In the genomic region with DNA sequence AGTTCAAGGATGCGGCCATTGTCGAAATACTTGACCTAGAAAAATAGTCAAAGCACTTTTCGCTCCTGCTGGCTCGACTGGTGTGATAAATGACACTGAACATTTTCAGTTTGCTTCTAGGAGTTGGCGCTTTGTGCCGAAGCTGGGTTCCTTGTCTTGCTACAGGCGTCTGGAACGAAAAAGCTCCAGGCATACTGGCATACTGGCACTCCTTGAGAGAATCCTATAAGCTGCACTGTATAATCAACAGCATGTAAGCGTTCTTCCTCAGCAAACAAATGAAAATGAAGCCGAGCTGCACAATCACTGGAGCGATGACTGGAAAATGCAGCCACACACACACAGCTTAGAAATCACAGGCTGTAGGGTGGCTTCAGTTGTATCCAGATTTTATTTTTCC, we compare ENCODE assay signal across 32 mouse cellular contexts.
DNase-seq lines count a peak whose midpoint lies in the region; ATAC-seq and TF ChIP-seq lines count a peak whose summit lies in the region.
"Had no signal": no experiment of that assay in that cellular context is flagged by ENCODE, and none has a peak within 500 bp of the region (broad histone marks: within the 10 kb centered on the region; RNA-seq: fewer than 3 reads in every experiment).

No protein-coding gene starts in this region.

- no peaks in the 10 kb centered on the region for H3K36me3 ChIP-seq in forebrain, postnatal 0 days (ENCODE audit: insufficient read depth)
- H3K36me3 ChIP-seq in forebrain, embryonic 14.5 days (ENCODE audit: control insufficient read depth, insufficient read depth, low read length), result no peaks in the 10 kb centered on the region
- H3K36me3 ChIP-seq: embryonic facial prominence, embryonic 13.5 days; forebrain, embryonic 10.5 days; hindbrain, embryonic 10.5 days; limb, embryonic 10.5 days; limb, embryonic 15.5 days; liver, embryonic 13.5 days; midbrain, embryonic 13.5 days; neural tube, embryonic 13.5 days had no signal

- H3K4me3 ChIP-seq in forebrain, postnatal 0 days (ENCODE audit: low read depth, low read length), result no peak overlapping the region
- no peak overlapping the region for H3K4me3 ChIP-seq in forebrain, embryonic 14.5 days (ENCODE audit: low read depth, low read length)
- 0 out of 2 replicates have a peak overlapping the region, but pooled peaks have one; percentile 7 for H3K4me3 ChIP-seq in left cerebral cortex, adult 2 months
- H3K4me3 ChIP-seq: embryonic facial prominence, embryonic 13.5 days; forebrain, embryonic 10.5 days; hindbrain, embryonic 10.5 days; limb, embryonic 10.5 days; limb, embryonic 15.5 days; liver, embryonic 13.5 days; midbrain, embryonic 13.5 days; neural tube, embryonic 13.5 days had no signal

- peak; percentile 82 for ATAC-seq in forebrain, postnatal 0 days
- ATAC-seq in forebrain, embryonic 14.5 days, result no peak
- ATAC-seq: CD4-positive, CD25-positive, alpha-beta regulatory T cell, adult 4 months; intestine, postnatal 0 days; midbrain, embryonic 13.5 days had no signal

- no peaks in the 10 kb centered on the region for H3K27me3 ChIP-seq in forebrain, postnatal 0 days (ENCODE audit: insufficient read depth, low read length)
- no peaks in the 10 kb centered on the region for H3K27me3 ChIP-seq in forebrain, embryonic 14.5 days (replicated peaks; ENCODE audit: control insufficient read depth, insufficient read depth, low read length)
- H3K27me3 ChIP-seq: embryonic facial prominence, embryonic 13.5 days; limb, embryonic 15.5 days; liver, embryonic 13.5 days; midbrain, embryonic 13.5 days; neural tube, embryonic 13.5 days had no signal

- DNase-seq in forebrain, postnatal 0 days, result peak; percentile 53
- no peak for DNase-seq in forebrain, embryonic 14.5 days (ENCODE audit: low spot score)
- peak in 1 of 2 experiments; percentile 10 for DNase-seq in left cerebral cortex, adult 2 months (ENCODE audit: extremely low spot score in 1 of 2, low spot score in 2 of 2)
- DNase-seq in left cerebral cortex, adult 11 months (ENCODE audit: low spot score), result no peak
- peak; percentile 12 for DNase-seq in right cerebral cortex, postnatal 4 days
- no peak for DNase-seq in right cerebral cortex, postnatal 14 days
- DNase-seq in cerebellum, postnatal 4 days (ENCODE audit: low spot score in 2 of 2), result no peak
- DNase-seq: adrenal gland, adult 2 months; cerebellum, adult 11-12 months; cerebellum, adult 9-11 months; gastrocnemius, postnatal 10 days; heart, postnatal 14 days; kidney, adult 9 months; kidney, postnatal 10 days; layer of hippocampus, adult 9-11 months; liver, embryonic 13.5 days; lung, adult 2 months; lung, postnatal 10 days; spleen, adult 18-20 months; thymus, adult 2 months; thymus, postnatal 36 days had no signal

- WGBS in forebrain, postnatal 0 days, result 64% methylated on average over 11 of the region's 11 CpGs
- 86% methylated on average over 11 of the region's 11 CpGs for WGBS in forebrain, embryonic 14.5 days

- no peaks in the 10 kb centered on the region for H3K4me1 ChIP-seq in forebrain, postnatal 0 days (ENCODE audit: insufficient read depth)
- no peaks in the 10 kb centered on the region for H3K4me1 ChIP-seq in forebrain, embryonic 14.5 days (ENCODE audit: control insufficient read depth, insufficient read depth, low read length)
- H3K4me1 ChIP-seq: embryonic facial prominence, embryonic 13.5 days; forebrain, embryonic 10.5 days; hindbrain, embryonic 10.5 days; limb, embryonic 10.5 days; limb, embryonic 15.5 days; liver, embryonic 13.5 days; midbrain, embryonic 13.5 days; neural tube, embryonic 13.5 days had no signal

- no peak overlapping the region for H3K4me2 ChIP-seq in forebrain, postnatal 0 days (ENCODE audit: low read depth)
- no peak overlapping the region for H3K4me2 ChIP-seq in forebrain, embryonic 14.5 days (ENCODE audit: low read length)
- H3K4me2 ChIP-seq: embryonic facial prominence, embryonic 13.5 days; limb, embryonic 15.5 days; liver, embryonic 13.5 days; midbrain, embryonic 13.5 days; neural tube, embryonic 13.5 days had no signal

- no peaks in the 10 kb centered on the region for H3K9me3 ChIP-seq in forebrain, postnatal 0 days (ENCODE audit: low read length)
- no peaks in the 10 kb centered on the region for H3K9me3 ChIP-seq in forebrain, embryonic 14.5 days (replicated peaks; ENCODE audit: control insufficient read depth, low read length)
- H3K9me3 ChIP-seq: embryonic facial prominence, embryonic 13.5 days; forebrain, embryonic 10.5 days; hindbrain, embryonic 10.5 days; limb, embryonic 10.5 days; limb, embryonic 15.5 days; liver, embryonic 13.5 days; midbrain, embryonic 13.5 days; neural tube, embryonic 13.5 days had no signal

- no peak overlapping the region for H3K9ac ChIP-seq in forebrain, postnatal 0 days
- H3K9ac ChIP-seq in forebrain, embryonic 14.5 days (ENCODE audit: low read length), result no peak overlapping the region
- H3K9ac ChIP-seq: embryonic facial prominence, embryonic 13.5 days; limb, embryonic 15.5 days; liver, embryonic 13.5 days; midbrain, embryonic 13.5 days; neural tube, embryonic 13.5 days had no signal

- intact Hi-C loops in left cerebral cortex, adult 2 months (cut with DNase I), result no loop called here

- no peak for TF ChIP-seq CTCF in forebrain, postnatal 0 days (IDR thresholded peaks at IDR 0.05; ENCODE audit: low read depth)
- TF ChIP-seq CTCF in left cerebral cortex, adult 2 months (IDR thresholded peaks at IDR 0.05), result no peak

- peak overlapping the region; percentile 29; the same call in 1 of the 2 replicates for H3K27ac ChIP-seq in forebrain, postnatal 0 days (ENCODE audit: low read depth, low read length)
- no peak overlapping the region for H3K27ac ChIP-seq in forebrain, embryonic 14.5 days (ENCODE audit: low read depth, low read length)
- no peak overlapping the region for H3K27ac ChIP-seq in left cerebral cortex, adult 2 months
- H3K27ac ChIP-seq: embryonic facial prominence, embryonic 13.5 days; forebrain, embryonic 10.5 days; hindbrain, embryonic 10.5 days; limb, embryonic 10.5 days; limb, embryonic 15.5 days; liver, embryonic 13.5 days; macrophage; midbrain, embryonic 13.5 days; neural tube, embryonic 13.5 days; stomach, postnatal 0 days had no signal

Comparison
In these comparisons a context has a peak if more than half of its experiments do, and no peak if none do; other contexts are left out.
1. DNase-seq: peak in forebrain, postnatal 0 days (single experiment) and right cerebral cortex, postnatal 4 days (single experiment); none in forebrain, embryonic 14.5 days (single experiment), left cerebral cortex, adult 11 months (single experiment), right cerebral cortex, postnatal 14 days (single experiment) and cerebellum, postnatal 4 days (0 of 2).